Mouse (Mus musculus) CD8-positive naive resting alpha-beta T cell, adult 2 months (primary cell): Measurements from ENCODE around the gene Tmem238l.

ENCODE experiments used
- DNase-seq, 2 experiments: peaks; one replicate each; pipeline ENCODE4 v3.0.0; 2022; ENCODE audit warnings: low read depth in 2 of 2, low spot score in 2 of 2

Gene Tmem238l

DNA sequence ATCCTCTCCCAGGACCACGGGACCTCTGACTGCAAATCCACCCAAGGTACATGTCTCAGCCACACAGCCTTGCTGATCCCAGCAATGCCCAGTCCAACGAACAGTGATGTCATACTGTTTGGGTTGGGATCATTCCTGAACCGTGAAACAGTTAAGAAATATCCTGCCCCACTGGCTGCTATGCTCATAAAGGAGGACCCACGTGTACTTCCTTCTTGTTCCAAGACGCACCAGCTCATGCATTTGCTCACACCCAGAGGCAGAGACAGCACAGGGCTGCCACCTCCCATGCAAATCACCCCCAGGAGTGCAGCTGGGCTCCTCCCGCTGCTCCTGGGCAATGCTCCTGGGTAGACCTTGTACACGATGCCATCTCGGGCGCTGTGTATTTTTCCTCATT, at the start of gene Tmem238l:
Gene Tmem238l, plus strand, starts transcription at position 336 of the 400 bp plus-strand sequence.
- DNase-seq, result no peak

DNA sequence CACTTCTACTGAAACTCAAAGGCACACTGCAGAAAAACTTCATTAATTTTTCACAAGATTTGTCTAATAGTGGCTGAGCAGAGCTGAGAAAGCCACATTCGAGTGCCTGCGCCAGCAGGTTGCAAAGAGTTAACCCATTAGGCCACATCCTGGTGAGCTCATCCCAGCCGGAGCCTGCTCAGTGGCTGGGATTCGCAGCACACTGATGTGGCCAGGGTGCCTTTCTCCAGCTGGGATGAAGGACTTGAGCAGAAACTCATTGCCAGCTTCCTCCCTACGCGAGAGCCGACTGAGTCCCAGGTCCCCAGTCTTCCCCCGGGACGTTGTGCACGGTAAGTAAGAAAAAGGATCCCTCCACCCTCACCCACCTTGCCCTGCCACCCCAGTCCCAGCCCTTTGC, 44.6 kb upstream of the Tmem238l start, which contains the start of gene Pirt:
Gene Pirt, plus strand, starts transcription at position 171 of the 400 bp plus-strand sequence.
- no peak for DNase-seq

DNA sequence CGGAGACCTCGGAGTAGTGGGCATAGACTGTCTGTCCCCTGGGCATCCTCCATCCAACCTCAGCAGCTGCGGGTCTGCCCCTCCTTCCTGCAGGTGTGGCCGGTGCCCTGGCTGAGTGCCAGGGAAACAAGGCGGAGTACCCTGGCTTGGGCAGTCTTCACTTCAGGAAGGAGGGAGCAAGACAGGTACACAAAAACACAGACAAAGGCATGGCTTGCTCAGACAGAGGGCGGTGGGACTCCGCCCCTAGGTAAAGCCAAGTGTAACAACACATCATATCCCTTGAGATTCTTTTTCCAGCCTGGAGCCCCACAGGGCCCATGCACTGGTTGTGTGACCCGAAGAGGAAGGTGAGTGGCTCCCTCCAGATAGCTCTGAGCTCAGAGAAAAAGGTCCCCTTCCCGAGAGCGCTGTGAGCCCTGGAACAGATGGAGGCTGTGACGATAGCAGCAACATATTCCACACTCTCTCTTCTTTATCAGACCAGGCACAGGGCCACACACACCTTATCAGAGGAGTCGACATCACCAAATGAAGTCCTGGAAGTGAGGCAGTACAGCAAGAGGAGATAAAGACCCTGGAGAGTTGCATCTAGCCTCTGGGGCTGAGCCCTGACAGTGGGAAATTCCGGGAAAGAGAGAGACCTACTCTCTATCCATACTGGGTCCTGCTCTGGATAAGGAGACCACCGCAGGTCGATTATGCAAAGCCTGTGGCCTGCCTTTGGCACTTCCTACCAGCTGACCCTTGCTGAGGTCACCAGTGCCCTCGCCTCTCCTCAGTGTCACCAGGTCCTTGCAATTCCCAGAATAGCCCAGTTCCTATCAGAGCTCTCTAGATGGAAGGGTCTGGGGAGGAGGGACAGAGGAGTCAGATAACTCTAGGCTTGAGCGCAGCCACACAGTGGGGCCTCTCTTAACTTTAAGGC, 43.6 kb upstream of the Tmem238l start:
- no peak for DNase-seq

GRCm38 (mm10) chr11:66914249-66914648, 42.2 kb upstream of the Tmem238l start:
- no peak for DNase-seq

GRCm38 (mm10) chr11:66920012-66920411, 36.4 kb upstream of the Tmem238l start:
- DNase-seq, result no peak

DNA sequence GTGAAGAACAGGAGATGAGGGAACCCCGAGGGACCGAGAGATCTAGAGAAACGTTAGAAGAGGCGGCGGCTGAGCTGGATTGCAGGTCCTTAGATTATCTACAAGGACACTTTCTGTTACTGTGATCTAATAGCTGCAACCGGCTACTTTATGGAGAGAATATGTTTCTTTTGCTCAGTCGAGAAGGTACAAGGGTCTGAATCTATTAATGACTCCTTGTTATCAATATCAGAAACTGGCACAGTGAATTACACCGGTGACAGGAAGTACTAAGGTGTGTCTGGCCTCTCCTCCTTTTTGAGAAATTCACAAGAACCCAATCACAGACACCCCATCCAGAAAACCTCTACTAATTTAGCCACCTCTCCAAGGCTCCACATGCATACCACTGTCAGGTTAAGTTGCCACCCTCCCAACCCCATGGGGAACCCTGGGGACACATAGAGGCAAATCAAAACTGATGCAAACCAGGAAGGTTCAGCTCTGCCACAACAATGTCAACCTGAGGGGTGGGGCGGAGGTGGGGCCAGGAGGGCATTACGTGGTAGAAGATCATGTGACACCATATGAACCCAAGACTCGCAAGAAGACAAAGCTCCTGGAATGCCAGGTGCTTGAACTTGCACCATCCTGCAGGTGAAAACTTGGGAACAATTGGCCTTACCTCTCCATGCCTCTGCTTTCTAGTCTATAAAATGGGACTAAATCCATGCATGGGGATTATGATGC, 32.2 kb upstream of the Tmem238l start:
- no peak for DNase-seq

DNA sequence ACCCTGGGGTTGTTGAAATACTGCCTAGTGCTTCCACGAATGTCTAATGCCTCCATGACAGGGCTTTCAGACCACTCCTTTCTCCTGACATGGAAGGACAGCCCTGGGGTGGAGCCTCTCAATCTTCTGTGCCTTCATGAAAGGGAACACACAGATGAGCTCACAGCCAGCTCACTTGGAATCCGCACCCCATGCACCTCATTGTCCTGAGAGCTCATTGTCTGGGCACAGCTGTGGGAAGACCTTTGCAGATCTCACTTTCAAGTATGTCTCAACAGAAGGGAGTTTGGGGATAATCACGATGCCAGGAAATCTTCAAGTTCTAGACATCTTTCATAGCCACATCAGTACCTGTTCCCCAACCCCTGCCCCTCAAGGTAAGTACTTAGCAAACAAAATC, 28.1 kb upstream of the Tmem238l start:
- no peak for DNase-seq

GRCm38 (mm10) chr11:66932827-66933599, 23.4 kb upstream of the Tmem238l start:
- DNase-seq, result no peak

DNA sequence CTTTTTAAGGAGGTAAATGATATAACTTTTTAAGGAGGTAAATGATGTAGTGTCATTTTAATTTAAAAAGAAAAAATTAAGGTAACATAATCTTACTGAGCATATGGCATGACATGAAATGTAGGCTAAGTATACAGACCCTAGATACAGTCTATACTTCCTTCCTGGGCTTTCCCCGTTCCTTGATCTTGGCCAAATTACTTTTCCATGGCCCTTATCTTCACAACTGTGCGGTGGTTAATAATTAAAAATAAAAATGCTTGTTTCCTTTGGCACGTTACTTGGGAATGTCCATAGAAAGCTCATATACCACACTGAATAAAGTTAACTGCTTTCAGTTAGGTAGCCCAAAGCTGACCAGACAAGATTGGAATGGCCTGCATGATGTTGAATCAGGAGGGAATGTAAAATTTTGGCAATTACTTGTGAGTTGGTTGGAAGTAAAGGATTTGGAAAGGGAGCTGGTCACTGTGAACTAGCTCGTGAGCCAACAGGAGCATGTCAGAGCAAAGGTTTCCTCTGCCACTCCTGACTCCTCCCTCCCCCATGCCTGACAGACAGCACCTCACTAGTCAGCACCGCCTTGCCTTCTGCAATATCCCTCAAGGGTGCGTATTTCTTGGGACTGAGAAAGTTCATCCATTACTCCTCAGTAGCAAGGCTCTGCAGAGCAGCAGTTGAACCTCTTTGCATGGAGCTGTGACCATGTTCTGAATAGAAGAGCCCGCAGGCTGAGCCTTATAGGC, 21.8 kb upstream of the Tmem238l start:
- no peak for DNase-seq

DNA sequence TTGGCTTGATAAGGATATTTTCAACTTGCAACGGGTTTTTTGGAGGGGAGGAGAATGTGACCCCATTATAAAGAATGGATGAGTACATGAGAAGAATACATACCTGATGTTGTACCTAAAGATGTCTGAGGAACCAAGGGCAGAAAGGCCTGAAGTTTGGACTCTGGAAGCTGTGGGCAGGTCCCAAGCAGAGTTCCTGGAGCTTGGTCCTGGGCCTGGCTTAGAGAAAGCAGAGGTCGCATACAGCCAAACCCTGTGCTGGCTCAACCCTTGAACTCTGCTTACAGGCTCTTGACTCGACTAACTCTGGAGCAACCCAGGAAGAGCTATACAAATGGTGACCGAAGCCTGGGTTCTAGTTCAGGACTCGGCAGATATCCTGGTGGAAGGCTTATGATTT, 14.4 kb upstream of the Tmem238l start:
- no peak for DNase-seq

GRCm38 (mm10) chr11:66945224-66945767, 11.1 kb upstream of the Tmem238l start:
- DNase-seq, result no peak

DNA sequence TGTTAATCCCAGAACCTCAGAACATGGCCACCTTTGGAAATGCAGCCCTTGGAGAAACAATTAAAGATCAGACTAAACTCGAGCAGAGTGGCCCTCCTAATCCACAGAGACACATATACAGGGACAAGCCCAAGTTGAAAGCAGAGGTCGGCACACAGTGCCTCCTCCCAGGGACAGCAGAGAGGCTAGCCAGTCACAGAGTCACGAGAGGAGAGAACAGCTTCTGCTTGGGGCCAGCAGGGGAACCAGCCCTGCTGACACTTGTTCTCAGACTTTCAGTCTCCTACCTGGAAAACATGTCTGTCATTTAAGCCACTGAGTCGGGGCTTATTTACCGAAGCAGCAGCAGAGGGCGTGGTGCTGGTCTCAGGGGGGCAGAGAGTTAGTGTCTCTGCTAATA, 9.9 kb upstream of the Tmem238l start:
- no peak for DNase-seq

- DNase-seq, result no peak
These were observed 9.5 kb upstream of the Tmem238l start for GRCm38 (mm10) chr11:66946922-66947321.

DNA sequence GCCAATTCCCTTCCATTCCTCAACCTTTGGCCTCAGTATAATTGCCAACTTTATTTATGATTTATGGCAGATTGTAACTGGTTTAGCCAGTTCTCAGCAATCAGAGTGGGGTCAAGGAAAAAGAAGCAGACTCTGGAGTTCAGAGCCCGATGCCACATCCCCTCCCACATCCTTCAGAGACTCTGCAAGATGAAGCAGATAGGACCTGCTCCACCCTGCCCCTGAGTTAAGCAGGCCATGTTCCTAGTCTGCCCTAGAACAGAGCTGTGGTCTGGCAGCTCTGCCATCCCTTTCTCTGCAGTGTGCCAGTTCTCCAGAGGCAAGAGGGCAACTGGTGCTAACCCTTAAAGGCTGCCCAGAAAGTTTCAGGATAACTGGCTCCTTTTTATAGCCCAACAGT, 4.4 kb downstream of the Tmem238l start:
- DNase-seq, result no peak

DNA sequence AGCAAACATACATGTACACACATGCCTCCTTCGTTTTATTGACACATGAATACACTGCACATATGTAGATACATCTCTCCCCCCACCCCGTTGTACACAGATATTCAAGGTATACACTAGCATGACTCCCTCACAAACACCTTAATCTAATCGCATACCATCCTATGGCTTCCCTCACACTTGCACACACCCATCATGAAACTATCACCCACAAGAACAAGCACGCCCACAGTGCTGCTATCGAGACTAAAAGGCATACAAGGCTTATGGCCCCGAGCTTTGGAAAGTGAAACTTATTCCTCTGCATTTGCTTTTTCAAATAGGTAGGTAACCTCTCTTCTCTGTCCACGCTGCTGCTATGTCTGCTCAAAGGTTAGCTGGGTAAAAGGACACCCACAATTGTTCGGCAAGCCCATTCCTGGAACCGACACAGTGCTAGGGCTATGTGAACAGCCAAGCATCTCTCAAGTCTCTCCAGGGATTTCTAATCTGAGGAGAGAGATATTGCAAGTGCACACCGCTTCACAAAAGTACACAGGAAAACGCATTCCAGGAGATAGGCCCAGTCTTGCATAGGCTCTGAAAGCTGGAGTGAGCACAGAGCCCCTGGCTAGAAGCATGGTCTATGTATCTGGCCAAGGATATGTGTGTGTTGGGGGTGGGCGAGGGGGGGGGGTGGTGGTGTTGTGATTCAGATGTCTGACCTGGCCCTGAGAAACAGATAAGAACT, 5.2 kb downstream of the Tmem238l start:
- no peak for DNase-seq

- DNase-seq, result no peak
These were observed 7.0 kb downstream of the Tmem238l start for GRCm38 (mm10) chr11:66963462-66963861.

- no peak for DNase-seq
These were observed 10.2 kb downstream of the Tmem238l start for GRCm38 (mm10) chr11:66966500-66967116.

- no peak for DNase-seq
These were observed 12.1 kb downstream of the Tmem238l start for GRCm38 (mm10) chr11:66968575-66968974.

- no peak for DNase-seq
These were observed 17.1 kb downstream of the Tmem238l start for GRCm38 (mm10) chr11:66973507-66973906.
